Mouse (Mus musculus) activated CD4-positive, CD25-positive, alpha-beta regulatory T cell, adult 4 months (primary cell): ENCODE results near the gene Stxbp5. TPM values are rescaled to one million over a fixed set of nuclear protein-coding genes. Genes with fewer than 3 reads are reported as not detected.

Source experiments
- ATAC-seq: one replicate; pipeline ENCODE4 v1.8.0; 2017
- polyA plus RNA-seq, 2 experiments: library from polyadenylated mRNA; unstranded; fragments of 100-300 nt; shearing (Covaris generic); gene quantifications; one replicate each; pipeline ENCODE4 v1.2.1; 2017

Gene Stxbp5
- polyA plus RNA-seq, 2 experiments from 2014 or later: 10.5 to 10.9 TPM

DNA sequence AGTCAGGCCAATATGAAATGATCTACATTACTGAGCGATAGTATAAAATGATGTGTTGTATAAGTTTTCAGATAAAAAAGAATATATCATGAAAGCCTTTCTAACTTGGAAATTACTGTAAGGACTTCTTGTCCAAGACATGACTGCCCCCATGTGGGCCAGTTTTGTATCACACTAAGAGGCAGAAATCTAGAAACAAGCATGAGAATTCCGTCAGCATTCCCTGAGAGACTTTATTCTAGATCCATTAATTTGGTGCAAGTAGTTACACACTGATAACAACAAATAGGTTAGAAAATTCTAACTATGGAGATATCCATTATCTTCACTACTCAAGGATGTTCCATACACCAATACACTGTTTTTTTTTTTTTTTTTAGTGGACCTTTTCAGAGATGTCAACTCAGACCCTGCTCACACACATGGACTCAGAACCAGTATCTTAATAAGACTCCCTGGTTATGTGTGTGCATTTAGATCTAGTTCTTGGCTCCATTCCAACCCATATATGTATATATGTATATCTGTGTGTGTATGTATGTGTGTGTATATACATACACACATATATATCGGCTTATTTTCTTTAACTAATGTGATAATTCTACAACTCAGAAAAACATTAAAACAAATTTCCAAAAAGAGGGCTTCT is 145.9 kb downstream of the Stxbp5 start:
- no peak for ATAC-seq

DNA sequence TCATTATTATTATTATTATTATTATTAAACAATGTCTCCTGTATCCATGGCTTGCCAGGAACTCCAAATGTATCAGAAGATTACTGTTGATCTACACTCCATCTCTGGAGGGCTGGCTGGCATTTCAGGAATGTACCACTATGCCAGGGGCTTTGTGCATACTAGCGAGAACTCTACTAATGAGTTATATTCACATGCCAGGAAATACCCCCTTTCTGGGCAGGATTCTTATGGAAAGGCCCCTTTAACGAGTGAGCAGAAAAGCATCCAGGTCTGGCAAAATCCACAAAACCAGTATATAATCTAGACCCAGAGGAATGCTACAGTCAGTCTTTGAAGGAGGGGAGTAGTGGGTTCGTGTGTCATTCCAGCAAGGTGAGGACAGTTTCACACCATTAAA is 167.0 kb downstream of the Stxbp5 start:
- ATAC-seq: no peak

DNA sequence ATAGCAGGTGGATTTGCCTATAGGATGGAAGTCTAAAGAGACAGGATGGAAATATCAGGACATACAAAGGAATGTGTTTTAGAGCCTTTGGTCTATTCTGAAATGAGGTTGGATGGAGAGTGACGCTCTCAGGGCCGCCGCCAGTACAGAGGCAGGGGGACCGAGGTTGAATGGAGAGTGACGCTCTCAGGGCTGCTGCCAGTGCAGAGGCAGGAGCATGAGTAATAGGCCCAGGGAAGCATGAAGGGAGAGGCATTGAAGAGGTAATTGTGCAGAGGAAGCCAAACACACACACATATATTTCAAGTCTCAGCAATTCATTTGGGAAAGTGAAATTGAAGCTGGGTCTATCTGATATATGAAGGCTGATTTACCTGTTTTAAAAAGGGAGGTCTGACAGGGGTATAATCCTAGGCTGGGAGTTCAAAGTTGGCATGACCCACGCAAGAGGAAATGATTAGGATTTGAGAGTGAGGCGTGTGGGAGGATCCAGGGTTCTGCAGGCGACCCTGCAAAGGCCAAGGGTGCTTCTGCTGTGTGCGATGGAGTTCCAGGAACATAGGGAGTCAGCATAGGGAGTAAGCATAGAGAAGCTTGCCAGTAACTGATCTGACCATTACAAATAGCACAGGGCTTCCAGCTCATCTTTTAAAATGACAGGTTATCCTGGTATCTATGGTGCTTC is 168.7 kb downstream of the Stxbp5 start:
- ATAC-seq: no peak

DNA sequence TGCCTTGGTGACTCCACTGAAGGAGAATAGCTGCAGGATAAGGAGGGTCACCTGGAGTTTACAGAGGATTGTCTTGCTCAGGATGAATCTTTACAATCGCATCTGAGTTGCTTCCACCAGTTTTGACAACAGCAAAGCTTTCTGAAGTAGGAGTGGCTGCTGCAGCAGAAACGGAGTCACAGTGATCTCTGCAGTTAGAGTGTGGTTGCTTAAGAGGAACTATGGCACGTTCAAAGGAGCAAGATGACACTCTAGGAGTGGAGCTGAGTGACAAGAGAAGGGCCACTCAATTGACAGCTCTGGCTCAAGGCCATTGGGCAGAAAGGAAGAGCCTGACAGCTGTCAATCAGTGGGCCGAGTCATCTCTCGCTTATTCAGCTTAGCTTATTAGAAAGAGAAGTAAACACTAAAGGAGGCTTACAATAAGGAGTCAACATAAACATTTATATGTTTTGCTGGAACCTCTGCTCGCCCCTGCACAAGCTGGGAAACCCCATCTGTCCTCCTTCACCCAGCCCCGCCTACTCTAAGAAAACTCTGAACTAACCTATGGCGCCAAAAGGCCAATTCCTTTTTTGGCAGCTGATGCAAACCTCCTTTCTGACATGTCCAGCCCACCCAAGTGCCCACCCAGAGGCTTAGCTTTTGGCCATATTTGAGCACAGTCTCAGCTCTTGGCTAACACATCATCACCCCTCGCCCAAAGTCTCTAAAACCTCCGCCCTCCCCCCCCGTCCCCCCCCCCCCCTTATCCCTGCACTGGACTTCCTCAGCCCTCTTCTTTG is 178.2 kb downstream of the Stxbp5 start:
- ATAC-seq: no peak

DNA sequence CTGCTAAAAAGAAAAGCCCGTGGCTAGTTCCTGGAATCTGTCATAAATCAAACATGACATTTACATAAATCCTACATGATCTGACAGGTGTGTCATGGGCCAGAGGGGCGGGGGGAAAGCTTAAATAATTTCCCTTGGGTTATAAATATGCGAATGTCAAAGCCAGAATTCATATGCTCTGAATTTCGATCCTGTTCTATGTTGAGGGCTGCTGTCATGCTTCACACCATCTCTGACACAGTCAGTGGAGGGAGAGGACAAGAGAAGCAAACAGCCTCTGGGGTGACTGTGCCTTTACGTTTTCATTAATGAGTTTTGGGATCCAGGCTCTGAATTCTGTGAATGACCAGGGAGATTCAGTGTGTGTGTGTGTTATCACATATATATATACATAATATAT is 180.9 kb downstream of the Stxbp5 start:
- no peak for ATAC-seq

DNA sequence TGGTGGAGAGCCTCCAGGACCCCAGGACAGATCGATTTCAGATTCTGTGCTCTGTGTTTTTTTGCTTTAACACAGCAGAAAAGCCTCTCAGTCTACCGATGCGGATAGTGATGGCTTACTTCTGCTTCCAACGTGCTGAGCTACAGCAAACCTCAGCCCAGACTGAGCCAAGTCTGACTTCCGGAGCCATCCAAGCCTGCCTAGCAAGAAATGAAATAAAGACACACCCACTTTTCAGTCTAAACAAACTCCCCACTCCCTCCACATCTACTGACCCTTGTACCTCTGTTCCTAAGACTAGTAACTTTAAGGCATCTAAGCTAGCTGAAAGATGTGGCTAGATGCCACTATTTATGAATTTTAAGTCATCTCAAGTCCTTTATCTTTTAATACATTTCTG is 182.8 kb downstream of the Stxbp5 start:
- ATAC-seq: no peak

Other genes starting within 250 kb of the Stxbp5 start
- gene Samd5, start 225.9 kb downstream of the Stxbp5 start, polyA plus RNA-seq: not detected